Mouse (Mus musculus): ENCODE data around the gene Mbnl1. TPM values are rescaled to one million over a fixed set of nuclear protein-coding genes. Genes with fewer than 3 reads are reported as not detected.

Gene Mbnl1
- total and polyA plus RNA-seq, 3 experiments = 174 to 332 (median 249) TPM

GRCm38 (mm10) chr3:60504775-60505430 is 32.3 kb downstream of the Mbnl1 start:
- peak overlapping the region; percentile 74 for H3K27ac ChIP-seq (ENCODE audit: insufficient read depth, low read depth)
- DNase-seq (ENCODE audit: extremely low read depth) = no peak
- peaks cover 91% of the 10 kb centered on the region for H3K79me2 ChIP-seq (replicated peaks; ENCODE audit: control insufficient read depth, extremely low read depth, insufficient read depth, poor library complexity, severe bottlenecking)
- H3K4me1 ChIP-seq (ENCODE audit: control insufficient read depth in 1 of 2, insufficient read depth in 2 of 2) = peaks cover 12 to 50% of the 10 kb centered on the region in 2 experiments
- no peaks in the 10 kb centered on the region for H3K27me3 ChIP-seq (replicated peaks)
- in situ Hi-C loops (cut with MboI; ENCODE audit: low pct_ligation_motif_present, low pct_unique_long_range_greater_than_20kb, low sequenced_read_pairs) = no loop called here
- H3K4me2 ChIP-seq (ENCODE audit: insufficient read depth, low read depth, poor library complexity, severe bottlenecking) = peak overlapping the region; percentile 95
- peak overlapping the region; percentile 87 for H3K9ac ChIP-seq (ENCODE audit: insufficient read depth, low read depth)
- peak; percentile 68 for TF ChIP-seq IRF4 (IDR thresholded peaks at IDR 0.05; ENCODE audit: low read depth, low read length)
- peak; percentile 66 for TF ChIP-seq MEF2A (IDR thresholded peaks at IDR 0.05; ENCODE audit: borderline replicate concordance, low read depth, low read length)
- TF ChIP-seq ZNF384 (IDR thresholded peaks at IDR 0.05; ENCODE audit: low read depth, low read length) = peak; percentile 89
- TF ChIP-seq PAX5 (IDR thresholded peaks at IDR 0.05; ENCODE audit: low read length) = no peak
- TF ChIP-seq CHD1 (IDR thresholded peaks at IDR 0.05; ENCODE audit: low read depth, low read length) = peak; percentile 95
- 0 out of 2 replicates have a peak, but pooled peaks have one; percentile 52 for TF ChIP-seq POLR2AphosphoS2 (IDR thresholded peaks at IDR 0.05; ENCODE audit: low read depth, low read length)
- no peak for TF ChIP-seq ZC3H11A (IDR thresholded peaks at IDR 0.05; ENCODE audit: low read depth, low read length)
- TF ChIP-seq EP300 (IDR thresholded peaks at IDR 0.05; ENCODE audit: low read length) = peak; percentile 74
- TF ChIP-seq BHLHE40 (IDR thresholded peaks at IDR 0.05; ENCODE audit: low read depth, low read length) = peak; percentile 58
- peak; percentile 63; the same call in 1 of the 2 replicates for TF ChIP-seq JUND (conservative IDR thresholded peaks at IDR 0.05; ENCODE audit: low read depth, low read length)
- TF ChIP-seq ZMIZ1 (IDR thresholded peaks at IDR 0.05; ENCODE audit: low read depth, low read length) = no peak
- TF ChIP-seq ETS1 (conservative IDR thresholded peaks at IDR 0.05; ENCODE audit: low read depth, low read length) = peak; percentile 74
- peak; percentile 63 for TF ChIP-seq JUN (IDR thresholded peaks at IDR 0.05; ENCODE audit: insufficient read depth, low read depth, low read length)
- no peak for TF ChIP-seq ZKSCAN1 (IDR thresholded peaks at IDR 0.05; ENCODE audit: borderline replicate concordance, low read depth, low read length)
- peak; percentile 27; the same call in 1 of the 2 replicates for TF ChIP-seq NELFE (IDR thresholded peaks at IDR 0.05; ENCODE audit: low read depth, low read length)
- peak; percentile 31; the same call in 1 of the 2 replicates for TF ChIP-seq TCF12 (IDR thresholded peaks at IDR 0.05; ENCODE audit: low read depth, low read length)
- peak; percentile 38; the same call in 1 of the 2 replicates for TF ChIP-seq CHD2 (IDR thresholded peaks at IDR 0.05; ENCODE audit: low read length)
- peak; percentile 42; the same call in 1 of the 2 replicates for TF ChIP-seq POLR2A (IDR thresholded peaks at IDR 0.05; ENCODE audit: low read depth, low read length)
- H3K36me3 ChIP-seq (replicated peaks in 1 of 2; ENCODE audit: control insufficient read depth in 1 of 2, insufficient read depth in 1 of 2, low read length in 1 of 2) = peaks cover 6 to 22% of the 10 kb centered on the region in 2 experiments
- H3K9me3 ChIP-seq (replicated peaks; ENCODE audit: low read length) = no peaks in the 10 kb centered on the region
- peak overlapping the region; percentile 53 to 89 (median 68) for H3K4me3 ChIP-seq (replicated peaks in 1 of 3; ENCODE audit: low read depth in 2 of 3, low read length in 2 of 3, poor library complexity in 1 of 3)
- dilution Hi-C loops (cut with MboI; ENCODE audit: extremely low pct_ligation_motif_present, extremely low pct_unique_long_range_greater_than_20kb, low sequenced_read_pairs) = no loop called here

GRCm38 (mm10) chr3:60506821-60507220 is 34.2 kb downstream of the Mbnl1 start:
- no peak for DNase-seq (ENCODE audit: extremely low read depth)
- Histone ChIP-seq H3K27ac (ENCODE audit: insufficient read depth, low read depth) (0 out of 2 replicates have a peak overlapping the region, but pooled peaks have one; percentile 28), H3K36me3 (replicated peaks in 1 of 2; ENCODE audit: control insufficient read depth in 1 of 2, insufficient read depth in 1 of 2, low read length in 1 of 2) (peaks cover 6 to 34% of the 10 kb centered on the region in 2 experiments), H3K79me2 (replicated peaks; ENCODE audit: control insufficient read depth, extremely low read depth, insufficient read depth, poor library complexity, severe bottlenecking) (peaks cover 88% of the 10 kb centered on the region), H3K9ac (ENCODE audit: insufficient read depth, low read depth) (peak overlapping the region; percentile 48; the same call in 1 of the 2 replicates), H3K27me3 (replicated peaks) (no peaks in the 10 kb centered on the region), H3K9me3 (replicated peaks; ENCODE audit: low read length) (no peaks in the 10 kb centered on the region), H3K4me2 (ENCODE audit: insufficient read depth, low read depth, poor library complexity, severe bottlenecking) (peak overlapping the region; percentile 78), H3K4me1 (ENCODE audit: control insufficient read depth in 1 of 2, insufficient read depth in 2 of 2) (peaks cover 13 to 60% of the 10 kb centered on the region in 2 experiments), H3K4me3 (replicated peaks in 1 of 3; ENCODE audit: low read depth in 2 of 3, low read length in 2 of 3, poor library complexity in 1 of 3) (no peak overlapping the region)
- TF ChIP-seq MAX (IDR thresholded peaks at IDR 0.05; ENCODE audit: low read length) (no peak), CHD1 (IDR thresholded peaks at IDR 0.05; ENCODE audit: low read depth, low read length) (no peak), ZNF384 (IDR thresholded peaks at IDR 0.05; ENCODE audit: low read depth, low read length) (no peak), ZC3H11A (IDR thresholded peaks at IDR 0.05; ENCODE audit: low read depth, low read length) (no peak), GABPA (IDR thresholded peaks at IDR 0.05; ENCODE audit: insufficient replicate concordance, low read depth, low read length) (no peak), CTCF (conservative IDR thresholded peaks at IDR 0.05 in 1 of 2, IDR thresholded peaks at IDR 0.05 in 1 of 2; ENCODE audit: low read depth in 2 of 2, low read length in 2 of 2) (no peak), TCF12 (IDR thresholded peaks at IDR 0.05; ENCODE audit: low read depth, low read length) (no peak), POLR2A (IDR thresholded peaks at IDR 0.05; ENCODE audit: low read depth, low read length) (no peak), MAZ (IDR thresholded peaks at IDR 0.05; ENCODE audit: low read depth, low read length) (no peak), RAD21 (IDR thresholded peaks at IDR 0.05; ENCODE audit: low read depth, low read length) (no peak), EP300 (IDR thresholded peaks at IDR 0.05; ENCODE audit: low read length) (no peak; the same call in 1 of the 2 replicates), MAFK (IDR thresholded peaks at IDR 0.05; ENCODE audit: insufficient replicate concordance, low read length) (peak; percentile 64; the same call in 1 of the 2 replicates), NRF1 (IDR thresholded peaks at IDR 0.05; ENCODE audit: low read depth, low read length) (no peak), RCOR1 (conservative IDR thresholded peaks at IDR 0.05; ENCODE audit: low read depth, low read length) (no peak), JUND (conservative IDR thresholded peaks at IDR 0.05; ENCODE audit: low read depth, low read length) (no peak), SIN3A (IDR thresholded peaks at IDR 0.05; ENCODE audit: low read length) (peak; percentile 29), MYC (IDR thresholded peaks at IDR 0.05; ENCODE audit: low read depth, low read length) (no peak), ETS1 (conservative IDR thresholded peaks at IDR 0.05; ENCODE audit: low read depth, low read length) (no peak; the same call in 1 of the 2 replicates)
- dilution Hi-C loops (cut with MboI; ENCODE audit: extremely low pct_ligation_motif_present, extremely low pct_unique_long_range_greater_than_20kb, low sequenced_read_pairs) = no loop called here
- in situ Hi-C loops (cut with MboI; ENCODE audit: low pct_ligation_motif_present, low pct_unique_long_range_greater_than_20kb, low sequenced_read_pairs) = no loop called here

Data from CH12.LX (cell line).